Mouse (Mus musculus) liver (tissue): ENCODE data around the gene Camk1d.

Source experiments
- DNase-seq: peaks from one replicate; pipeline ENCODE4 v3.0.0-alpha.2; 2020; ENCODE audit warnings: mixed read lengths

Gene Camk1d

GRCm38 (mm10) chr2:5314530-5315166, 399.7 kb downstream of the Camk1d start:
- no peak for DNase-seq

GRCm38 (mm10) chr2:5305156-5305555, 409.2 kb downstream of the Camk1d start:
- no peak for DNase-seq

GRCm38 (mm10) chr2:5304451-5304850, 409.9 kb downstream of the Camk1d start:
- no peak for DNase-seq

- no peak for DNase-seq
These were observed 413.0 kb downstream of the Camk1d start for GRCm38 (mm10) chr2:5301286-5301685.

GRCm38 (mm10) chr2:5298071-5298470, 416.2 kb downstream of the Camk1d start:
- DNase-seq = no peak

- no peak for DNase-seq
These were observed 417.4 kb downstream of the Camk1d start for GRCm38 (mm10) chr2:5296749-5297545.

- DNase-seq = no peak
These were observed 419.2 kb downstream of the Camk1d start for GRCm38 (mm10) chr2:5295098-5295497.

GRCm38 (mm10) chr2:5294451-5294850, 419.9 kb downstream of the Camk1d start:
- no peak for DNase-seq

- no peak for DNase-seq
These were observed 425.7 kb downstream of the Camk1d start for GRCm38 (mm10) chr2:5288593-5288992.

- no peak for DNase-seq
These were observed 427.3 kb downstream of the Camk1d start for GRCm38 (mm10) chr2:5287044-5287380.

GRCm38 (mm10) chr2:5286189-5287043, 427.9 kb downstream of the Camk1d start:
- no peak for DNase-seq

GRCm38 (mm10) chr2:5284351-5284750, 430.0 kb downstream of the Camk1d start:
- no peak for DNase-seq

GRCm38 (mm10) chr2:5282623-5283022, 431.7 kb downstream of the Camk1d start:
- no peak for DNase-seq

GRCm38 (mm10) chr2:5267980-5268379, 446.3 kb downstream of the Camk1d start:
- no peak for DNase-seq

GRCm38 (mm10) chr2:5262279-5262678, 452.0 kb downstream of the Camk1d start:
- no peak for DNase-seq

GRCm38 (mm10) chr2:5258250-5258649, 456.1 kb downstream of the Camk1d start:
- no peak for DNase-seq

- no peak for DNase-seq
These were observed 464.3 kb downstream of the Camk1d start for GRCm38 (mm10) chr2:5249969-5250368.

GRCm38 (mm10) chr2:5249199-5249598, 465.1 kb downstream of the Camk1d start:
- DNase-seq = peak; percentile 15
